Mouse (Mus musculus): ENCODE measurements around the gene Gm6614. TPM values are rescaled to one million over a fixed set of nuclear protein-coding genes. Genes with fewer than 3 reads are reported as not detected.

Gene Gm6614
- polyA plus RNA-seq (2017; shearing (Covaris generic)): not detected

GRCm38 (mm10) chr6:142011364-142011955 is at the start of gene Gm6614:
Gm6614 (minus strand) TSS chr6:142011414.

GRCm38 (mm10) chr6:141946862-141947261 is 64.4 kb downstream of the Gm6614 start, which contains the start of gene Slco1a1:
Slco1a1 (minus strand) TSS chr6:141946962.

Other genes starting within 250 kb of the Gm6614 start
- not detected for gene Gm5724, start 237.6 kb downstream of the Gm6614 start, polyA plus RNA-seq (2017; shearing (Covaris generic))
- not detected for gene Slco1a4, start 155.2 kb downstream of the Gm6614 start, polyA plus RNA-seq (2017; shearing (Covaris generic))
- not detected for gene Slco1a1, start 64.5 kb downstream of the Gm6614 start, polyA plus RNA-seq (2017; shearing (Covaris generic))
- gene Slco1a6, start 197.1 kb upstream of the Gm6614 start, polyA plus RNA-seq (2017; shearing (Covaris generic)): 0.87 TPM